Mouse (Mus musculus) spleen, postnatal 36 days (tissue): ENCODE results near the gene Vmn1r117.
"Not testable (repeated sequence)": the region's sequence is repeated elsewhere in the genome, so short reads cannot be mapped to it uniquely, and the experiment has no call there.

Experiments
- DNase-seq, 2 experiments: peaks; one replicate each; pipeline ENCODE4 v3.0.0; 2022; ENCODE audit warnings: low spot score in 2 of 2, mixed read lengths in 1 of 2

Gene Vmn1r117

GRCm38 (mm10) chr7:20884021-20884420, at the start of gene Vmn1r117:
Gene Vmn1r117 (minus strand): TSS chr7:20884121.
- not testable (repeated sequence) for DNase-seq

DNA sequence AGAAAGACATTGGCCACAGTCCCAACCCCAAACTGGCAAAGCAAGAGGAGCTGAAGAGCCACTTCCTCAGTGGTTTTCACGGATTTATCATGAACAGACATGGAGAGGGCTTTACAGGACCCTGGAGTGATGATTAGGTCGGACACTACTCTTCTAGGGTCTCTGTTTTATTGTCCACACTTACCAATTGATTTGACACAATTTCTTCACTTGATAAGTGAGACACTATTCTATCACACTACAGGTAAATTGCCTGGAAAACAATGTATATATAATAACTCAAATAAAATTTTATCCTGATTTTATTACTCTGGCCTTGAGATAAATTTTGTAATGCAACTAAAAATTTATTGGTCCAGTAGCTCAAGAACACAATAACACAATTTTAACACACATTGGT, 28.3 kb upstream of the Vmn1r117 start, which contains the start of gene Vmn1r118:
Vmn1r118 (minus strand) TSS at position 101 of the 400 bp plus-strand sequence.
- DNase-seq = not testable (repeated sequence)

DNA sequence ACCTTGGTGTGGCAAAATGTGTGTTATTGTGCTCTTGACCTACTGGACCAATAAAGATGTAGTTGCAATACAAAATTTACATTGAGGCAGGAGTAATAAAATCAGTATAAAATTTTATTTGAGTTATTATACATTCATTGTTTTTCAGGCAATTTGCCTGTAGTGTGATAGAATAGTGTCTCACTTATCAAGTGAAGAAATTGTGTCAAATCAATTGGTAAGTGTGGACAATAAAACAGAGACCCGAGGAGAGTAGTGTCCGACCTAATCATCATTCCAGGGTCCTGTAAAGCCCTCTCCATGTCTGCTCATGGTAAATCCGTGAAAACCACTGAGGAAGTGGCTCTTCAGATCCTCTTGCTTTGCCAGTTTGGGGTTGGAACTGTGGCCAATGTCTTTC, 12.0 kb downstream of the Vmn1r117 start, which contains the start of gene Vmn1r116:
Vmn1r116 (plus strand) TSS at position 301 of the 400 bp plus-strand sequence.
- not testable (repeated sequence) for DNase-seq

- not testable (repeated sequence) for DNase-seq
Measured at GRCm38 (mm10) chr7:20844885-20845284, 39.0 kb downstream of the Vmn1r117 start, which contains the start of gene Vmn1r115. Gene Vmn1r115 (minus strand): TSS chr7:20844985.
